Mouse (Mus musculus) megakaryocyte-erythroid progenitor cell, adult 5-6 weeks (primary cell): ENCODE measurements around the gene Fam169b. TPM values are rescaled to one million over a fixed set of nuclear protein-coding genes. Genes with fewer than 3 reads are reported as not detected.

Experiments used
- ATAC-seq: replicated peaks from 2 replicates; pipeline ENCODE4 v1.8.0; 2016; ENCODE audit warnings: mild to moderate bottlenecking, inconsistent platforms; ENCODE audit not compliant: severe bottlenecking, poor library complexity, low FRiP score, low TSS enrichment
- total RNA-seq, 2 experiments: library from RNA; stranded (forward) in 1 of 2; stranded (reverse) in 1 of 2; fragments of 200-1000, 215-1000 nt in 1 of 2; fragments of >200 nt in 1 of 2; fragmentation: Nextera tagmentation in 1 of 2; gene quantifications; 2 replicates each; pipeline ENCODE4 v1.2.3; 2014 to 2017

Gene Fam169b
- 0.87 and 1.9 TPM in 2 replicates for total RNA-seq (2014; fragmentation: Nextera tagmentation)
- 0.23 TPM in 1 of 2 replicates, not detected in the other for total RNA-seq (2017)

DNA sequence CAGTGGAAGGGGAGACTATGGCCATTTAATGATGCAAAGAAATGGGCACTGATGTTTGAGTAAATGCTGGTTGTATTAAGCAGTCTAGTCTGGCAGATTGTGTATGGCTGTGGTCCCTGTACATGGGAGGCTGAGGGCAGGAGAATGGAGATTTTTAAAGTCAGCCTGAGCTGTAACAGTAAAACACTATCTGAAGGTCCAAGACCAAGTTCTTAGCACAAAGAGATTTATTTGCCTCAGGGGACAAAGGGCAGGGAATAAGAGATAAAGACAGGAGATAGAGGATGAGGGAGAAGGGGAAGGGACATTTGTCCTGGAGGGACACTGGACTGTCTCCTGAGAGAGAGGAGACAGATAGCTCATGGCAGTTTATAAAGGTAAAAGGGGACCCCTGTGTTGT is at the start of gene Fam169b:
Fam169b (plus strand) TSS at position 325 of the 400 bp plus-strand sequence.
- ATAC-seq: no peak

- no peak for ATAC-seq
These were observed 49.6 kb upstream of the Fam169b start for GRCm38 (mm10) chr7:68224006-68224405.

DNA sequence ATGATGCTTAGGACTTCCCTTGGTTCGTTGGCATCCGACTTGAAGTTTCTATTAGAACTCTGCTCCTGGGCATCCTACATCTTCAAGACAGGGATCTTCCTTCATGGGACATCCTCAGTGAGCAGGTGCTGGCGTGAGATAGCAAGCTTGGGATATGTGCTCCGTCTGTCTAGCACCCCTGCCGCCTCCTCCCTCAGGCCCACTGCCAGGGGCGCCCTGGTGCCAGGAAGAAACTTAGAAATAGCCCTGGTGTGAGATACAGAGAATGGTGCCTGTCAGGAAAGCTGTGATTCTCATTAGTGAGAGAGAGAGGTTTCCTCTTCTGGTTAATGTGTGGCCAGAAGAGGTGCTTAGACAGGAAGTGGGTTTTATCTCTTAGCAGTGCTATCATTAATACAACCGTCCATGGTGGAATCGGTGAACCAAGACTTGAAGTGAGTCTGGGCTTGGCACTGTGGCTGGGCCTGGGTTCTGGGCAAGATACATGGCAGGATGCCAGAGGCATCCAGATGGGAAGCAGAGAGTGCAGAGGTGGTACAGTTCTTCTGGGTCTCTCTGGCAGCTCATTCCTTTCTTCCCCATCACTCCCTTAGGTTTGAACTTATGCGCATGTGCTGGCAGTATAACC is 48.1 kb upstream of the Fam169b start:
- no peak; the same call in 1 of the 2 replicates for ATAC-seq

GRCm38 (mm10) chr7:68227021-68227420 is 46.6 kb upstream of the Fam169b start:
- no peak for ATAC-seq

DNA sequence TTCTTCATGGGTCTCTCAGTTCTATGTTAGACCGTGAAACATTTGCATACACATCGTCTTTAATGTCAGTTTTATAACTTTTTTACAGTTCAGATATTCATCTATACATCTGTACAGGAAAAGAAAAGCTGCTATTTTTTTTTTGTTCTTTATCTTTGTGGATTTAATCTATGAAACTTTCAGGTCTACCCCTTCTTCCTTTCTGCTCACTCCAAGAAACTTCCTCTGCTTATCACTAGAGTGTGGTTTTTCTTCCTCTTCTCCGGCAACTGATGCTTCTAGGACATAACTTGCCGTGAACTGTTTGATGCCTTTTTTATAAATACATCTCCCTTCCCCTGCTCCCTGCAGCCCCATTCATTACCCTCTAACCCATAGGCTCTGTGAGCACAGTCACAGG is 46.0 kb upstream of the Fam169b start:
- ATAC-seq: no peak

GRCm38 (mm10) chr7:68228491-68228890 is 45.1 kb upstream of the Fam169b start:
- no peak for ATAC-seq

DNA sequence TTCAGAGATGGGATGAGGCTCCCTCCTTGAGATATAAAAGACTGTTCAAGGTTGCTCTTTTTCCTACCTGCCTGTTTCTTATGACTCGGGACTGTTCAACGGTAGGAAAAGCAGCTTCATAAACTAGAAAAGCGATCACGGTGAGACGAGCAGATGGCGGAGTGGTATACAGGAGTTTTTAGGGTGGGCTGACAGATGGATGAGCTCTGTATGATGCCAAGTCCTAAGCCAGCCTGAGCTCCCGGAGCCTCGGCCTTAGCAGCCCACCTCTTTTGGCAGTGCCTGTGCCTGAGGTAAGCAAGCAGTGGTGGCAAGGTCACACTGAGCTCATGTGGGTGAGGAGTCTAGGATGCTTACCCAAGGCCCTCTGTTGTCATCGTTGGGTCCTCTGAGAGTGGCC is 42.8 kb upstream of the Fam169b start:
- ATAC-seq: no peak

- ATAC-seq: no peak
These were observed 41.1 kb upstream of the Fam169b start for GRCm38 (mm10) chr7:68232521-68232920.

DNA sequence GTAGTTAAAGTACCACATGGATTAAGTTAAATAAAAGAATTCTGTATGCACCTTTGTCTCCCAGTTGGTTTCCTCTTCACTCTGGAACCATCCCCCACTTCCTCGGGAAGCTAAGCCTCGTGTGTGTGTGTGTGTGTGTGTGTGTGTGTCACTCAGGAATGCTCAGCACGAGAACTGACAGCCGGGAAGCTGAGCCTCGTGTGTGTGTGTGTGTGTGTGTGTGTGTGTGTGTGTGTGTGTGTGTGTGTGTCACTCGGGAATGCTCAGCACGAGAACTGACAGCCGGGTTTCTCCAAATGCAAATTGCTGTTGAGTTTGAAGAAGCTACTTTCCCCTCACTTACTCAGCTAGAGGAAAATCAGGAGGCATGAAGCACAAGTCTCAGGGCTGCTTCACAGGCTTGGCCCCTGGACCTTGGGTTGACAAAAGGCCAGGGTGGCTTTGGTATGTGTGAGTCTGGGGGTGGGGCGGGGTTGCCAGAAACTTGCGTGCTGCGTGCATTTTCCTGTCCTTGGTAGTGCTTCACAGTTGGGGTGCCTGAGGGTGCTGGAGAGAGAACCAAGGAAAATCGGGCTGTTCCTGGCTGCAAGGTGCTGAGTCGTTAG is 39.9 kb upstream of the Fam169b start:
- no peak for ATAC-seq

- ATAC-seq: no peak
These were observed 36.8 kb upstream of the Fam169b start for GRCm38 (mm10) chr7:68236817-68237216.

DNA sequence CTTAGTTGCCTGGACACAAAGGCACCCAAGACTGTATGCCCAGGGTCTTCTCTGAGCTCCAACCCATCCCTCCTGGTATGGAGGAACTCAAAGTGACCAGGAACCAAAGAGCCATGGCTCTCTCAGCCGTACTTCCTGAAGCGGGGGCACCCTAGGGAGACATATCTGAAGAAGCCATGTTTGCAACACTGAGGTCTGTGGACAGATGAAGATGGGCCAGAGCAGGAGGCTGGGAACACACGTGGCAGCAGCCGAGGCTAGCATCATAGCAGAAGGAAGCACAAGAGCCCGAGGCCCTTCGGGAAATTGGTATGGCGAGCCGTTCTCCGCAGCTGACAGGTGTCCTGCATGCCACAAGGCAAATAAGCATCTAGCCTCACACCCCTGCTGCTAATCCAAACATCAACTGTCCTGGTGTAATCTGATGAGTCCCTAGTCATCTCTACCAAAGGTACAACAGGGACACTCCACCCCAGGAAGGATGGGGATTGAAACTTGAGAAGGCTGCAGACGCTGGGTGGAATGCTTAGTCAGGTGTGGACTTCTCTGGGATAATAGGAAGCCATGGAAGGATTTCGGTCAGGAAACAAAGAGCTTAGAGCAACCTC is 34.3 kb upstream of the Fam169b start:
- ATAC-seq: no peak

DNA sequence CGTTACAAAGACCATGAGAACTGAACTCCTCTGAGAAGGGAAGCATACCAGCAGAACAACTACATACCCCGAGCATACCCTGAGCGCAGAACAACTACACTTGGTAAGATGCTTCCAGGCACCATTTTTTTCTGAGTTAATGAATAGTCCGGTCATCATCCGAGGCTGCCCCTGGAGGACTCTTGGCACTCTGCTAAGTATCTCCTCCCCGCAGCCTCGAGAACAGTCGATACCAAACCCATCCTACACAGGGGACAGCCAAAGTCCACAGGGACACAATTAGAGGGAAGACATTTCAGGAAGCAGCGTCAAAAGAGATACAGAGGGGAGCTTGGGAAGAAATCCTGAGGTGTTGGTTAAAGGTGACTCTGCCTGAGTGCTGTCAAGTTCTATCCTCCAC is 32.4 kb upstream of the Fam169b start:
- ATAC-seq: no peak

GRCm38 (mm10) chr7:68245681-68246080 is 28.0 kb upstream of the Fam169b start:
- no peak for ATAC-seq

GRCm38 (mm10) chr7:68246249-68246648 is 27.4 kb upstream of the Fam169b start:
- ATAC-seq: no peak

- ATAC-seq: no peak
These were observed 23.2 kb upstream of the Fam169b start for GRCm38 (mm10) chr7:68250411-68250810.

GRCm38 (mm10) chr7:68250902-68251301 is 22.7 kb upstream of the Fam169b start:
- no peak for ATAC-seq

DNA sequence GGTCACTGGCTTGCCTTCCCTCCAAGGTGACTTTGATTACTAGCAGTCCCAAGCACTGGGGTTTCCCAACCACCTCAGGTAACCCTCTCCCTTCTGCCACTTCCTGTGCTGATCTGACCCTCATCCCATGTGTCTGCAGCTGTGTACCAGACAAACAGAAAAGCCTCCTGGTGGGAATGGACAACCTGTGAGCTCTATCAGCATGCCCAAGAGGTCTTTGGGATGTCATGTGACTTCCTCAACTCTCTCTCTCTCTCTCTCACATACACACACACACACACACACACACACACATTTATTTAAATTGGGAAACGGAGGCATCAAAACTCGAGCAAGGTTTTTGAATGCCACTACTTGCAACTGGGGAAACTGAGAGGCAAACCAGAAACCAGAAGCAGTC is 15.9 kb upstream of the Fam169b start:
- no peak for ATAC-seq

DNA sequence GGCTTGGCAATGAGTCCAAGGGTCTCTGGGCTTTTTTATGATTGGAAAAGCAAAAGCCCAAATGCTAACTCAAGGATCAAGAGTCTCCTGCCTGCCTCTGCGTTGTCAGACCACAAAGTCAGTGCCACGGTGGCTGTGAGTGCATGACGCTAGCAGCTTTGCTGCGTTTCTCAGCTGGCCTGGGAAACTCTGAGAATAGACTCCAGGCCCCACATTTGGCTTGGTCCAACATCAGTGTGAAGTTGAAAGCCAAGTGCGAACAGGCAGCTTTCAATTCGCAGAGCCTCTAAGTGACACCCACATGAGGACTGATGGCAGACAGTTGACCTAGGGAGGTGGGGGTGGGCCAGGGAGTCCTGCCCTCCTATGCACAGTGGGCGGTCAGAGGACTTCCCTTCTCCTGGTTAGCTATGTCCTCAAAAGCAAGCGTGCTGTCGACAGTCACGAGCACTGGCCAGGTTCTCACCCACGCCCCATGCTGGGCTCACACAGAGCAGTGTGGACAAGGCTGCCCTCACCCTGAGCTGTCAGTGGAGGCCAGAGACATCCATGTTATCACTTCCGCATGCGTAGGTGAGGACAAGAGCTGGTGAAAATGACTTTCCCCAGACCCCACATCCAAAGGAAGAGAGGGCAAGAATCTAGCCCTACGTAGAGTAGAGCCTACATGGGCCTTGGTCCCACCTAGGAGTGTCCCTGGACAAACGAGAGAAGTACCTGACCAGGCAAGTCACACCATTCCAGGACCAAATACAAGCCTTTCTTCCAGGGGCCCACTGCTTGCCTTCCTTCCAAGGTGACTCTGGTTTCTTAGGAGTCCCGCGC is 15.1 kb upstream of the Fam169b start:
- no peak for ATAC-seq

DNA sequence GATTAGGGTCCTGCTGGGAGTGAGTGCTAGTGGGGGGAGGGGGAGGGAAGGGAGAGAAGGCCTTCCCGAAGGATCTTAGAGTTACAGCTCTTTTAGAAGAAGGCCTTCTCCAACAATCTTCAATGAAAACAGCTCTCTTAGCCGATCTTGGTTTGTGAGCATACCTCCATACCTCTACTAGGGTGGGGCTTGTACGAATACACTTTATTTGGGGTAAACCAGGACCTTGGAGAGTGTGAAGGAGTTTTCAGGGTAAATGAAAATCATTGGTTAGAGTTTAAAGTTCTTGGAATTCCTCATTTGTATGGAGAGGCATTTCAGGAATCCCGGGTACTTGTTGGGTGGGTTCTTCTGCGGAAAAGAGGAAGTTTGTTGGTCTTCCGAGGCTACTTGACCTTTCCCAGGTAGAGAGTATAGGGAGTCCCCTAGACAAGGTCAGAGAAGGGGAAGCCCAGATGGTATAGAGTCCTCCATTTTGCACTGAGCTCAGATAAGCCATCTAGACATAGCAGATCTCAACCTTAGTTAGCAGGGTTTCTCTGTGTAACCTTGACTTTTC is 14.0 kb upstream of the Fam169b start:
- ATAC-seq: no peak
